ENCODE assay signal across 23 mouse cellular contexts in genomic region chr12:59744768-59745167, GRCm38 (mm10).
DNase-seq lines count a peak whose midpoint lies in the region; ATAC-seq and TF ChIP-seq lines count a peak whose summit lies in the region.
"Had no signal": no experiment of that assay in that cellular context is flagged by ENCODE, and none has a peak within 500 bp of the region (broad histone marks: within the 10 kb centered on the region; RNA-seq: fewer than 3 reads in every experiment).

No protein-coding gene starts in this region.

- no peak overlapping the region for H3K4me2 ChIP-seq in kidney, embryonic 14.5 days (replicated peaks; ENCODE audit: low read depth, low read length)
- H3K4me2 ChIP-seq in kidney, embryonic 16.5 days (replicated peaks; ENCODE audit: low read depth, low read length) = no peak overlapping the region
- no peak overlapping the region for H3K4me2 ChIP-seq in liver, postnatal 0 days (ENCODE audit: low read depth, low read length)
- H3K4me2 ChIP-seq: embryonic facial prominence, embryonic 13.5 days; embryonic facial prominence, embryonic 15.5 days; forebrain, embryonic 12.5 days had no signal

- no peak for TF ChIP-seq CTCF in liver, adult 2 months (IDR thresholded peaks at IDR 0.05; ENCODE audit: low read depth, low read length)
- no peak for TF ChIP-seq CTCF in liver, postnatal 0 days (IDR thresholded peaks at IDR 0.05; ENCODE audit: low read depth)

- no peaks in the 10 kb centered on the region for H3K4me1 ChIP-seq in kidney, embryonic 14.5 days (ENCODE audit: control insufficient read depth, insufficient read depth, low read length)
- H3K4me1 ChIP-seq in kidney, embryonic 16.5 days (ENCODE audit: insufficient read depth, low read length) = no peaks in the 10 kb centered on the region
- H3K4me1 ChIP-seq in liver, adult 2 months (ENCODE audit: control insufficient read depth, insufficient read depth, low read length) = no peaks in the 10 kb centered on the region
- no peaks in the 10 kb centered on the region for H3K4me1 ChIP-seq in liver, postnatal 0 days (ENCODE audit: insufficient read depth)
- H3K4me1 ChIP-seq: embryonic facial prominence, embryonic 13.5 days; embryonic facial prominence, embryonic 15.5 days; forebrain, embryonic 10.5 days; forebrain, embryonic 12.5 days had no signal

- no peaks in the 10 kb centered on the region for H3K9me3 ChIP-seq in kidney, embryonic 14.5 days (ENCODE audit: control insufficient read depth, low read length)
- no peaks in the 10 kb centered on the region for H3K9me3 ChIP-seq in kidney, embryonic 16.5 days (ENCODE audit: low read length)
- H3K9me3 ChIP-seq in liver, postnatal 0 days (ENCODE audit: low read length) = no peaks in the 10 kb centered on the region
- H3K9me3 ChIP-seq: embryonic facial prominence, embryonic 13.5 days; embryonic facial prominence, embryonic 15.5 days; forebrain, embryonic 10.5 days; forebrain, embryonic 12.5 days had no signal

- H3K27ac ChIP-seq in kidney, embryonic 14.5 days (ENCODE audit: low read depth, low read length) = no peak overlapping the region
- no peak overlapping the region for H3K27ac ChIP-seq in kidney, embryonic 16.5 days (ENCODE audit: low read length)
- no peak overlapping the region for H3K27ac ChIP-seq in liver, adult 2 months (replicated peaks; ENCODE audit: insufficient read depth, low read depth, low read length)
- H3K27ac ChIP-seq in liver, postnatal 0 days (ENCODE audit: low read depth) = no peak overlapping the region
- H3K27ac ChIP-seq: embryonic facial prominence, embryonic 13.5 days; embryonic facial prominence, embryonic 15.5 days; forebrain, embryonic 10.5 days; forebrain, embryonic 12.5 days had no signal

- H3K79me2 ChIP-seq in liver, adult 2 months (ENCODE audit: control insufficient read depth, insufficient read depth, low read length) = no peaks in the 10 kb centered on the region

- no peak for TF ChIP-seq EP300 in liver, postnatal 0 days (IDR thresholded peaks at IDR 0.05; ENCODE audit: low read depth)

- H3K9ac ChIP-seq in kidney, embryonic 14.5 days (ENCODE audit: low read depth, low read length) = no peak overlapping the region
- H3K9ac ChIP-seq in kidney, embryonic 16.5 days (replicated peaks; ENCODE audit: low read length) = no peak overlapping the region
- no peak overlapping the region for H3K9ac ChIP-seq in liver, adult 2 months (ENCODE audit: low read depth, low read length)
- no peak overlapping the region for H3K9ac ChIP-seq in liver, postnatal 0 days (replicated peaks)
- H3K9ac ChIP-seq: embryonic facial prominence, embryonic 13.5 days; embryonic facial prominence, embryonic 15.5 days; forebrain, embryonic 12.5 days had no signal

- no peaks in the 10 kb centered on the region for H3K27me3 ChIP-seq in kidney, embryonic 14.5 days (ENCODE audit: control insufficient read depth, insufficient read depth, low read length)
- H3K27me3 ChIP-seq in kidney, embryonic 16.5 days (ENCODE audit: insufficient read depth, low read length) = no peaks in the 10 kb centered on the region
- no peaks in the 10 kb centered on the region for H3K27me3 ChIP-seq in liver, adult 2 months (ENCODE audit: control insufficient read depth, insufficient read depth, low read length)
- no peaks in the 10 kb centered on the region for H3K27me3 ChIP-seq in liver, postnatal 0 days (ENCODE audit: insufficient read depth, low read length)
- H3K27me3 ChIP-seq: embryonic facial prominence, embryonic 13.5 days; embryonic facial prominence, embryonic 15.5 days; forebrain, embryonic 12.5 days had no signal

- DNase-seq in kidney, adult 8-10 months = no peak
- DNase-seq in kidney, adult 18-20 months = no peak
- peak; percentile 4 for DNase-seq in liver, adult 2 months (ENCODE audit: extremely low read depth, low read depth, low spot score)
- no peak for DNase-seq in liver, postnatal 0 days
- DNase-seq: adrenal gland, adult 2 months; adrenal gland, postnatal 10 days; adrenal gland, postnatal 25 days; cerebellum, adult 11 months; cerebellum, adult 18-20 months; cerebellum, adult 8-10 months; cerebellum, adult 9-11 months; cerebellum, postnatal 14 days; cerebellum, postnatal 36 days; embryo, embryonic 11 days had no signal

- WGBS in kidney, embryonic 14.5 days = 51% methylated on average over 2 of the region's 2 CpGs
- WGBS in kidney, embryonic 16.5 days = 58% methylated on average over 2 of the region's 2 CpGs
- WGBS in liver, adult 2 months = 81% methylated on average over 2 of the region's 2 CpGs
- 75% methylated on average over 2 of the region's 2 CpGs for WGBS in liver, postnatal 0 days (ENCODE audit: insufficient replicate concordance)

- peak; percentile 78; the same call in 1 of the 2 replicates for ATAC-seq in kidney, embryonic 14.5 days (ENCODE audit: low FRiP score, low TSS enrichment)
- peak; percentile 42; the same call in 1 of the 2 replicates for ATAC-seq in kidney, embryonic 16.5 days (ENCODE audit: low FRiP score, low TSS enrichment)
- ATAC-seq in liver, postnatal 0 days = no peak
- ATAC-seq: forebrain, embryonic 14.5 days; forebrain, embryonic 16.5 days had no signal

- TF ChIP-seq POLR2A in liver, adult 2 months (IDR thresholded peaks at IDR 0.05; ENCODE audit: extremely low read depth, insufficient read depth, low read length) = no peak

- no peaks in the 10 kb centered on the region for H3K36me3 ChIP-seq in kidney, embryonic 14.5 days (ENCODE audit: control insufficient read depth, insufficient read depth, low read length)
- H3K36me3 ChIP-seq in kidney, embryonic 16.5 days (ENCODE audit: insufficient read depth, low read length) = no peaks in the 10 kb centered on the region
- no peaks in the 10 kb centered on the region for H3K36me3 ChIP-seq in liver, adult 2 months (ENCODE audit: control insufficient read depth, insufficient read depth, low read length)
- no peaks in the 10 kb centered on the region for H3K36me3 ChIP-seq in liver, postnatal 0 days (replicated peaks; ENCODE audit: insufficient read depth, low read length)
- H3K36me3 ChIP-seq: embryonic facial prominence, embryonic 13.5 days; embryonic facial prominence, embryonic 15.5 days; forebrain, embryonic 10.5 days; forebrain, embryonic 12.5 days had no signal

- H3K4me3 ChIP-seq in kidney, embryonic 14.5 days (ENCODE audit: low read length) = no peak overlapping the region
- no peak overlapping the region for H3K4me3 ChIP-seq in kidney, embryonic 16.5 days (ENCODE audit: low read length)
- no peak overlapping the region for H3K4me3 ChIP-seq in liver, adult 2 months (ENCODE audit: insufficient read depth, low read depth, low read length)
- no peak overlapping the region for H3K4me3 ChIP-seq in liver, postnatal 0 days (ENCODE audit: low read depth, low read length)
- H3K4me3 ChIP-seq: embryonic facial prominence, embryonic 13.5 days; embryonic facial prominence, embryonic 15.5 days; erythroblast, embryonic 14.5 days; forebrain, embryonic 10.5 days; forebrain, embryonic 12.5 days had no signal
